ENCODE assay signal across 32 mouse cellular contexts in genomic region chr6:136594541-136594940, GRCm38 (mm10).
"Had no signal": no experiment of that assay in that cellular context is flagged by ENCODE, and none has a peak within 500 bp of the region (broad histone marks: within the 10 kb centered on the region; RNA-seq: fewer than 3 reads in every experiment).

No protein-coding gene starts in this region.

- ATAC-seq: liver, embryonic 12.5 days; liver, postnatal 0 days; lung, postnatal 0 days; midbrain, embryonic 13.5 days; midbrain, embryonic 15.5 days; midbrain, embryonic 16.5 days had no signal

- H3K4me1 ChIP-seq: limb, embryonic 10.5 days; limb, embryonic 12.5 days; limb, embryonic 13.5 days; limb, embryonic 15.5 days; liver, embryonic 12.5 days; liver, embryonic 13.5 days; liver, embryonic 15.5 days; lung, embryonic 15.5 days; midbrain, embryonic 10.5 days; midbrain, embryonic 12.5 days; midbrain, embryonic 13.5 days; midbrain, embryonic 15.5 days had no signal

- H3K4me2 ChIP-seq: limb, embryonic 12.5 days; limb, embryonic 13.5 days; limb, embryonic 15.5 days; liver, embryonic 11.5 days; liver, embryonic 12.5 days; liver, embryonic 13.5 days; liver, embryonic 15.5 days; lung, embryonic 14.5 days; lung, embryonic 15.5 days; midbrain, embryonic 11.5 days; midbrain, embryonic 12.5 days; midbrain, embryonic 13.5 days; midbrain, embryonic 15.5 days had no signal

- H3K27ac ChIP-seq: left cerebral cortex, adult 2 months; limb, embryonic 10.5 days; limb, embryonic 12.5 days; limb, embryonic 13.5 days; limb, embryonic 15.5 days; liver, embryonic 12.5 days; liver, embryonic 13.5 days; liver, embryonic 14.5 days; liver, embryonic 15.5 days; lung, embryonic 15.5 days; macrophage; midbrain, embryonic 10.5 days; midbrain, embryonic 12.5 days; midbrain, embryonic 13.5 days; midbrain, embryonic 15.5 days had no signal

- H3K9ac ChIP-seq: limb, embryonic 12.5 days; limb, embryonic 13.5 days; limb, embryonic 15.5 days; liver, embryonic 12.5 days; liver, embryonic 13.5 days; liver, embryonic 14.5 days; liver, embryonic 15.5 days; liver, postnatal 0 days; lung, embryonic 14.5 days; lung, embryonic 15.5 days; midbrain, embryonic 12.5 days; midbrain, embryonic 13.5 days; midbrain, embryonic 15.5 days had no signal

- H3K27me3 ChIP-seq: limb, embryonic 12.5 days; limb, embryonic 13.5 days; limb, embryonic 15.5 days; liver, embryonic 12.5 days; liver, embryonic 13.5 days; liver, embryonic 15.5 days; lung, embryonic 15.5 days; megakaryocyte, embryonic 14.5 days; midbrain, embryonic 12.5 days; midbrain, embryonic 13.5 days; midbrain, embryonic 15.5 days had no signal

- DNase-seq: left cerebral cortex, postnatal 4 days; liver; liver, embryonic 13.5 days; liver, postnatal 0 days; lung, adult 18-20 months; lung, adult 2 months; lung, embryonic 14.5 days; lung, postnatal 10 days; lung, postnatal 14 days; lung, postnatal 36 days; lung, postnatal 4 days; midbrain, embryonic 14.5 days had no signal

- H3K4me3 ChIP-seq: left cerebral cortex, adult 2 months; limb, embryonic 10.5 days; limb, embryonic 12.5 days; limb, embryonic 13.5 days; limb, embryonic 15.5 days; liver, embryonic 12.5 days; liver, embryonic 13.5 days; liver, embryonic 15.5 days; lung, embryonic 15.5 days; megakaryocyte, embryonic 14.5 days; midbrain, embryonic 10.5 days; midbrain, embryonic 12.5 days; midbrain, embryonic 13.5 days; midbrain, embryonic 15.5 days; myocyte had no signal

- H3K9me3 ChIP-seq: limb, embryonic 10.5 days; limb, embryonic 12.5 days; limb, embryonic 13.5 days; limb, embryonic 15.5 days; liver, embryonic 12.5 days; liver, embryonic 13.5 days; liver, embryonic 15.5 days; lung, embryonic 15.5 days; megakaryocyte, embryonic 14.5 days; midbrain, embryonic 10.5 days; midbrain, embryonic 12.5 days; midbrain, embryonic 13.5 days; midbrain, embryonic 15.5 days had no signal
